Mouse (Mus musculus) embryonic facial prominence, embryonic 10.5 days (tissue): Measurements from ENCODE around the gene Tex2. TPM values are rescaled to one million over a fixed set of nuclear protein-coding genes. Genes with fewer than 3 reads are reported as not detected.
"Not testable (repeated sequence)": the region's sequence is repeated elsewhere in the genome, so short reads cannot be mapped to it uniquely, and the experiment has no call there.

ENCODE experiments used
- DNase-seq: peaks from one replicate; pipeline ENCODE4 v3.0.0-alpha.2; 2017; ENCODE audit warnings: low spot score
- H3K27ac ChIP-seq: fragments of 300-500 bp; sonication (generic); replicated peaks from 2 replicates; pipeline ENCODE4 v1.5.1; 2016; ENCODE audit warnings: mild to moderate bottlenecking
- H3K27me3 ChIP-seq: fragments of 300-500 bp; sonication (generic); replicated peaks from 2 replicates; pipeline ENCODE4 v1.6.1; 2016; ENCODE audit warnings: low read depth, mild to moderate bottlenecking; ENCODE audit not compliant: poor library complexity, severe bottlenecking
- H3K36me3 ChIP-seq: fragments of 300-500 bp; sonication (generic); replicated peaks from 2 replicates; pipeline ENCODE4 v1.6.1; 2016; ENCODE audit warnings: mild to moderate bottlenecking, moderate library complexity
- H3K4me1 ChIP-seq: fragments of 300-500 bp; sonication (generic); 2 replicates; pipeline ENCODE4 v1.6.1; 2016
- H3K4me3 ChIP-seq: fragments of 300-500 bp; sonication (generic); 2 replicates; pipeline ENCODE4 v1.5.1; 2016; ENCODE audit warnings: mild to moderate bottlenecking, moderate library complexity
- H3K9me3 ChIP-seq: fragments of 300-500 bp; sonication (generic); 2 replicates; pipeline ENCODE4 v1.6.1; 2016; ENCODE audit warnings: mild to moderate bottlenecking
- WGBS: fragments of 180-500 bp; shearing (Covaris S2); methylation state at CpG from one replicate; pipeline ENCODE4 v1.1.7; 2016; 5-methylcytosine and 5-hydroxymethylcytosine counted together
- polyA plus RNA-seq: library from polyadenylated mRNA; unstranded; fragments of >200 nt; fragmentation: Nextera tagmentation; extraction: Ambion mirVana; gene quantifications from 2 replicates; pipeline ENCODE4 v1.2.1, GENCODE M21; 2016

The Tex2 gene
- 6.8 and 7.5 TPM in 2 replicates for polyA plus RNA-seq

GRCm38 (mm10) chr11:106612961-106613637, at the start of gene Tex2:
TSS of gene Tex2 (minus strand) at chr11:106613423.
- Histone ChIP-seq H3K36me3 (no peaks in the 10 kb centered on the region), H3K27ac (peak within 1 kb of the TSS; percentile 79), H3K4me1 (peaks cover 22% of the 10 kb centered on the region), H3K9me3 (no peaks in the 10 kb centered on the region), H3K4me3 (peak within 1 kb of the TSS; percentile 81), H3K27me3 (peaks cover 11% of the 10 kb centered on the region)
- 2% methylated on average over 45 of the region's 45 CpGs for WGBS
- DNase-seq: peak; percentile 98

- no peaks in the 10 kb centered on the region for H3K36me3 ChIP-seq
- peak overlapping the region; percentile 69; the same call in 1 of the 2 replicates for H3K27ac ChIP-seq
- no peaks in the 10 kb centered on the region for H3K27me3 ChIP-seq
- no peaks in the 10 kb centered on the region for H3K9me3 ChIP-seq
- WGBS: 88% methylated on average over 10 of the region's 11 CpGs
- peaks cover 52% of the 10 kb centered on the region for H3K4me1 ChIP-seq
- no peak for DNase-seq
- no peak overlapping the region for H3K4me3 ChIP-seq
These were observed 49.6 kb upstream of the Tex2 start for GRCm38 (mm10) chr11:106662634-106663407.

GRCm38 (mm10) chr11:106660453-106661081, 47.3 kb upstream of the Tex2 start:
- peak overlapping the region; percentile 88 for H3K27ac ChIP-seq
- peak overlapping the region; percentile 25; the same call in 1 of the 2 replicates for H3K4me3 ChIP-seq
- H3K9me3 ChIP-seq: no peaks in the 10 kb centered on the region
- no peaks in the 10 kb centered on the region for H3K36me3 ChIP-seq
- no peaks in the 10 kb centered on the region for H3K27me3 ChIP-seq
- peak; percentile 50 for DNase-seq
- 57% methylated on average over 13 of the region's 13 CpGs for WGBS
- H3K4me1 ChIP-seq: peaks cover 57% of the 10 kb centered on the region

GRCm38 (mm10) chr11:106659598-106660295, 46.5 kb upstream of the Tex2 start:
- Histone ChIP-seq H3K9me3 (no peaks in the 10 kb centered on the region), H3K27ac (peak overlapping the region; percentile 88), H3K27me3 (no peaks in the 10 kb centered on the region), H3K4me1 (peaks cover 57% of the 10 kb centered on the region), H3K36me3 (no peaks in the 10 kb centered on the region), H3K4me3 (no peak overlapping the region)
- no peak for DNase-seq
- WGBS: 42% methylated on average over 15 of the region's 15 CpGs

- peaks cover 42% of the 10 kb centered on the region for H3K4me1 ChIP-seq
- 25% methylated on average over 14 of the region's 14 CpGs for WGBS
- no peaks in the 10 kb centered on the region for H3K9me3 ChIP-seq
- no peaks in the 10 kb centered on the region for H3K36me3 ChIP-seq
- no peaks in the 10 kb centered on the region for H3K27me3 ChIP-seq
- DNase-seq: peak; percentile 49
- H3K27ac ChIP-seq: peak overlapping the region; percentile 84
- H3K4me3 ChIP-seq: 0 out of 2 replicates have a peak overlapping the region, but pooled peaks have one; percentile 11
These were observed 45.0 kb upstream of the Tex2 start for GRCm38 (mm10) chr11:106658051-106658880.

- 86% methylated on average over 5 of the region's 5 CpGs for WGBS
- not testable (repeated sequence) for DNase-seq, H3K9me3 ChIP-seq, H3K27me3 ChIP-seq, H3K4me3 ChIP-seq, H3K36me3 ChIP-seq
- Histone ChIP-seq H3K27ac (peak overlapping the region; percentile 84; the same call in 1 of the 2 replicates), H3K4me1 (peaks cover 41% of the 10 kb centered on the region)
These were observed 43.8 kb upstream of the Tex2 start for GRCm38 (mm10) chr11:106656896-106657498.

- 28% methylated on average over 13 of the region's 13 CpGs for WGBS
- Histone ChIP-seq H3K27ac (no peak overlapping the region), H3K9me3 (no peaks in the 10 kb centered on the region), H3K4me3 (no peak overlapping the region), H3K4me1 (no peaks in the 10 kb centered on the region), H3K27me3 (0 out of 2 replicates have a peak, but pooled peaks cover 3% of the 10 kb centered on the region), H3K36me3 (no peaks in the 10 kb centered on the region)
- DNase-seq: peak; percentile 76
These were observed 35.1 kb upstream of the Tex2 start for GRCm38 (mm10) chr11:106648347-106648746.

GRCm38 (mm10) chr11:106642966-106643637, 29.9 kb upstream of the Tex2 start:
- H3K36me3 ChIP-seq: no peaks in the 10 kb centered on the region
- H3K9me3 ChIP-seq: no peaks in the 10 kb centered on the region
- H3K4me3 ChIP-seq: no peak overlapping the region
- DNase-seq: no peak
- H3K27ac ChIP-seq: no peak overlapping the region
- H3K4me1 ChIP-seq: peaks cover 30% of the 10 kb centered on the region
- peaks cover 19% of the 10 kb centered on the region for H3K27me3 ChIP-seq
- WGBS: 80% methylated on average over 8 of the region's 8 CpGs

- Histone ChIP-seq H3K36me3 (no peaks in the 10 kb centered on the region), H3K9me3 (no peaks in the 10 kb centered on the region), H3K4me1 (peaks cover 42% of the 10 kb centered on the region), H3K27me3 (peaks cover 19% of the 10 kb centered on the region), H3K27ac (no peak overlapping the region), H3K4me3 (no peak overlapping the region)
- DNase-seq: no peak
- 56% methylated on average over 1 of the region's 1 CpGs for WGBS
These were observed 28.4 kb upstream of the Tex2 start for GRCm38 (mm10) chr11:106641580-106641979.

GRCm38 (mm10) chr11:106640059-106640458, 26.8 kb upstream of the Tex2 start:
- peak; percentile 52 for DNase-seq
- 17% methylated on average over 9 of the region's 9 CpGs for WGBS

GRCm38 (mm10) chr11:106639356-106639692, 26.1 kb upstream of the Tex2 start:
- Histone ChIP-seq H3K27me3 (peaks cover 19% of the 10 kb centered on the region), H3K4me3 (no peak overlapping the region), H3K36me3 (no peaks in the 10 kb centered on the region), H3K9me3 (no peaks in the 10 kb centered on the region), H3K27ac (peak overlapping the region; percentile 60; the same call in 1 of the 2 replicates), H3K4me1 (peaks cover 42% of the 10 kb centered on the region)
- no peak for DNase-seq
- WGBS: 21% methylated on average over 5 of the region's 5 CpGs

More at GRCm38 (mm10) chr11:106640059-106640458, 26.8 kb upstream of the Tex2 start:
- peaks cover 42% of the 10 kb centered on the region for H3K4me1 ChIP-seq
- H3K27ac ChIP-seq: peak overlapping the region; percentile 60
- H3K27me3 ChIP-seq: peaks cover 19% of the 10 kb centered on the region
- H3K4me3 ChIP-seq: peak overlapping the region; percentile 5; the same call in 1 of the 2 replicates
- H3K36me3 ChIP-seq: no peaks in the 10 kb centered on the region
- no peaks in the 10 kb centered on the region for H3K9me3 ChIP-seq
